Mouse (Mus musculus) intestine, embryonic 16.5 days (tissue): ENCODE results near the gene Bhlhb9. TPM values are rescaled to one million over a fixed set of nuclear protein-coding genes. Genes with fewer than 3 reads are reported as not detected.

ENCODE experiments used
- microRNA counts: library from miRNA; unstranded; fragments of <30 nt; microRNA quantifications from one replicate; lab custom pipeline; 2016
- microRNA-seq: library from miRNA; unstranded; fragments of <30 nt; microRNA quantifications from one replicate; pipeline ENCODE4, GENCODE M21; 2016
- polyA plus RNA-seq: library from polyadenylated mRNA; unstranded; fragments of >200 nt; fragmentation: Nextera tagmentation; extraction: Ambion mirVana; gene quantifications from 2 replicates; pipeline ENCODE4 v1.2.1, GENCODE M21; 2015

The Bhlhb9 gene
- polyA plus RNA-seq, 1 experiment from 2014 or later, result 24.8 TPM

MicroRNAs encoded within 50 kb of the gene (microRNA counts, 519-probe panel; counts per million panel counts)
- microRNA mmu-miR-1970 (lab: Ali Mortazavi, UCI), result 35.7 counts per million

Small RNAs within 50 kb of the gene (microRNA-seq; reads per million reads assigned to microRNA genes)
- gene Mir1970, result not detected

Other genes with a start within 250 kb of the Bhlhb9 start
- 0.43 TPM in 1 of 2 replicates, not detected in the other for gene Nxf7, start 198.8 kb upstream of the Bhlhb9 start, polyA plus RNA-seq
- not detected in 2 replicates for gene Prame, start 169.9 kb upstream of the Bhlhb9 start, polyA plus RNA-seq
- not detected in 2 replicates for gene Tcp11x2, start 103.8 kb upstream of the Bhlhb9 start, polyA plus RNA-seq
- gene Tmsb15a, start 72.3 kb upstream of the Bhlhb9 start, polyA plus RNA-seq, result not detected in 2 replicates
- 5.6 and 6.1 TPM in 2 replicates for gene Armcx5, start 54.9 kb upstream of the Bhlhb9 start, polyA plus RNA-seq
- 20.9 TPM in 2 replicates for gene Gprasp1, start 54.9 kb upstream of the Bhlhb9 start, polyA plus RNA-seq
- 11.7 and 12.6 TPM in 2 replicates for gene Gprasp2, start 41.4 kb downstream of the Bhlhb9 start, polyA plus RNA-seq
- gene Arxes2, start 196.2 kb downstream of the Bhlhb9 start, polyA plus RNA-seq, result 65.3 and 66.9 TPM in 2 replicates
- gene Arxes1, start 235.8 kb downstream of the Bhlhb9 start, polyA plus RNA-seq, result 19.3 and 22.1 TPM in 2 replicates